Mouse (Mus musculus) thymus, adult 2 months (tissue): Measurements from ENCODE around the gene Tmem131l. TPM values are rescaled to one million over a fixed set of nuclear protein-coding genes. Genes with fewer than 3 reads are reported as not detected.

Source experiments
- DNase-seq: peaks from one replicate; pipeline ENCODE4 v3.0.0; 2021
- H3K27ac ChIP-seq: fragments of 200-500 bp; 2 replicates; pipeline ENCODE4 v1.5.1; 2012; ENCODE audit warnings: low read length, control low read depth; ENCODE audit not compliant: control insufficient read depth, insufficient read depth
- H3K27me3 ChIP-seq: fragments of 200-500 bp; 2 replicates; pipeline ENCODE4 v1.6.1; 2012; ENCODE audit warnings: mild to moderate bottlenecking, low read length, moderate library complexity, mixed read lengths; ENCODE audit not compliant: control insufficient read depth, insufficient read depth
- H3K36me3 ChIP-seq: fragments of 200-500 bp; 2 replicates; pipeline ENCODE4 v1.6.1; 2012; ENCODE audit warnings: mild to moderate bottlenecking, low read length, moderate library complexity; ENCODE audit not compliant: control insufficient read depth, insufficient read depth
- H3K4me1 ChIP-seq: fragments of 200-500 bp; replicated peaks from 2 replicates; pipeline ENCODE4 v1.6.1; 2012; ENCODE audit warnings: low read length; ENCODE audit not compliant: control insufficient read depth, insufficient read depth
- H3K4me3 ChIP-seq: fragments of 200-500 bp; 2 replicates; pipeline ENCODE4 v1.5.1; 2012; ENCODE audit warnings: mild to moderate bottlenecking, low read length, control low read depth, moderate library complexity; ENCODE audit not compliant: control insufficient read depth, insufficient read depth
- CTCF ChIP-seq: fragments of 200-500 bp; IDR thresholded peaks from 2 replicates; pipeline ENCODE4 v1.5.1; 2012; ENCODE audit warnings: mild to moderate bottlenecking, control low read depth, low read length, moderate library complexity, borderline replicate concordance; ENCODE audit not compliant: control insufficient read depth, poor library complexity, insufficient read depth; ENCODE audit errors: extremely low read depth
- POLR2A ChIP-seq: fragments of 200-500 bp; IDR thresholded peaks from 2 replicates; pipeline ENCODE4 v1.6.1; 2012; ENCODE audit warnings: mild to moderate bottlenecking, low read length, control low read depth, moderate library complexity; ENCODE audit not compliant: control insufficient read depth, poor library complexity, insufficient read depth; ENCODE audit errors: extremely low read depth
- WGBS: fragments of 180-500 bp; shearing (Covaris S2); methylation state at CpG from one replicate; pipeline ENCODE4 v1.1.7; 2018; 5-methylcytosine and 5-hydroxymethylcytosine counted together
- polyA plus RNA-seq: library from polyadenylated mRNA; depleted of rRNA; stranded (reverse); fragments of >200 nt; gene quantifications from 2 replicates; pipeline ENCODE4 v1.2.3, GENCODE M21; 2012

The Tmem131l gene
- polyA plus RNA-seq, 1 experiment, result 201 TPM

DNA sequence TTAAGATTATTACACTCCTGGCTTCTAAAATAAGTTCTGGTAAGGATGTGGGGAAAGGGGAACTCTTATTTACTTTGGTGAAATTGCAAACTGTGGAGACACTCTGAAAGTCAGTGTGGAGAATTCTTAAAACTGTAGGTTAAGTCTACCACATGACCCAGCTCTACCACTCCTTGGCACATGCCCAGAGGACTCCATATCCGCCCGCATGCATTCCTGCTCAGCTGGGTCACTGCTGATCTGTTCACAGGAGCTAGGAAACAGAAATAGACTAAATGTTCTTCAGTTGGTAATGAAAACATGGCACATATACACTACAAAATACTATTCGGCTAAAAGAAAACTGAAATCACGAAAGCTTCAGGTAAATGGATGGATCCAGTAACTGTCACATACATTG is 37.5 kb upstream of the Tmem131l start:
- Histone ChIP-seq H3K4me1 (no peaks in the 10 kb centered on the region), H3K27ac (no peak overlapping the region), H3K4me3 (no peak overlapping the region), H3K36me3 (no peaks in the 10 kb centered on the region), H3K27me3 (no peaks in the 10 kb centered on the region)
- WGBS, result 97% methylated on average over 4 of the region's 4 CpGs
- DNase-seq, result no peak
- TF ChIP-seq CTCF, result no peak
- TF ChIP-seq POLR2A, result no peak

DNA sequence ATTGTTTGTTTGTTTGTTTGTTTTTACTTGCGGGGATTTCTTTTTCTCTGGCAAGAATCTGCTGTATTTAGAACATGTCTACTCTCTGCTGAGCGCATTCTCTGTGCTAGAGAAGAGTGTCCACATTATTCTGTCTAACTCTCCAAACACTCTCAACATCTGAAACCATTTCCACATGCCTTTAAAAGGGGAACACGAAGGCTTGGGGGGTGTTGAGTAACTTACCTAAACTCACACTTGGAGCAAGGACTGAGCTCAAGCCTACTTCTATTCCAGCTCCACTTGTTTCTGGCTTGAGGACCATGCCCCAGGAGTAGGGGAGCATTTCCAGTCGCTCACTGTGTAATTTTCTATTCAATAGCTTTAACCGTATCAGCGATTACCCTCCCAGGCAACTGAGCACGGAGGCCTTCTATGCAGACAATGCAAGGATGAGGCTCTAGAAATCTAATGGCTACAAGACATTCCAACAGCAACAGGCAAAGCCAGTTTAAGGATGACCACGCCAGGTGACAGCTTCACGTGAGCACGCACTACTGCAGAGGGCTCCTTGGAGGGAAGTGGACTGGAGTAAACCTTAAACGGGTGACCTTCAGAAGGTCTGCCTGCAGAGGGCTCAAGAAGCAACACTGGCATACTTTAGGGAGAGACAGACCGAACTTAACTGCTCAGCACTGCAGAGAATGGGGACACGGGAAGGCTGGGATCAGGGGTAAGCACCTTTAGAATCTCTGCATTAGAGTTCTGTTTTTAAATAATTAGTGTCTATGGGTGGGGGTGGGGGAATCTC is 36.8 kb upstream of the Tmem131l start:
- no peaks in the 10 kb centered on the region for H3K4me1 ChIP-seq
- no peak overlapping the region for H3K4me3 ChIP-seq
- no peak for DNase-seq
- no peaks in the 10 kb centered on the region for H3K36me3 ChIP-seq
- TF ChIP-seq POLR2A, result no peak
- no peak for TF ChIP-seq CTCF
- 91% methylated on average over 13 of the region's 13 CpGs for WGBS
- no peaks in the 10 kb centered on the region for H3K27me3 ChIP-seq
- no peak overlapping the region for H3K27ac ChIP-seq

DNA sequence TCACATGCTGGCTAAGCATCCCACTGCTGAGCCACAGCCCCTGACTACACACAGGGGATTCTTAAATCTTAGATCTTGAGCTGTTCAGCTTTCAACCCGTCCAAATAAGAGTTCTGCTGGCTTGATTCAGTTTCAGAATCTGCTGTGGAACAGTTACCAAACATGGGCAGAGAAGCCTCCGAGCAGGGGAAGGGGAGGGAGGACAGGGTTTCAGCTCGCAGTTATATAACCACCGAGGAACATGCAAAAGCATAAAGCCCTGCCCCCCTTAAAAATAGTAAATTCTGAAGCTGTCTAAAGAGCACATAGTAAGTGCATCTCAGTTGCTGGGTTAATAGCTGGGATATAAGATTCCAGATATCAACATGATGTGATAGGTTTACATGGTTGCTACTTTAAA is 35.5 kb upstream of the Tmem131l start:
- TF ChIP-seq CTCF (no peak), POLR2A (no peak)
- WGBS, result 61% methylated on average over 4 of the region's 4 CpGs
- no peak overlapping the region for H3K27ac ChIP-seq

DNA sequence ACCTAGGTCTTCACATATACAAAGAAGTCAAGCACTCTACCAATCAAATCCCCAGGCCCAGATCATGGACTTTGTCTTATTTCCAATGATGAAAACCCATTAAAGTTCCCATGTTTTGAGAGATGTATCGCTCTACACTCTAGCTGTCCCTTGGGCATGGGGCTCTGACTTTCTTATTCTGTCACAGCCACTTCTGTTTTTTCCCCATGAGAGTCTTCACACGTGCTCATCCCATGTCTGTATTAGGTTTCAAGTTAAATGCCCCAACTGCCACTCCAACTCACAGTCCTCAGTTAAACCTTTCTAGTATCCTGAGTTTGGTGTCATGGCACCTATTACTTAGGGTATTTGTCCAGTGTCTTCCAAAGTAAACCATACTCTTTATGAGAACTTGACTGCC is 34.8 kb upstream of the Tmem131l start:
- Histone ChIP-seq H3K4me3 (no peak overlapping the region), H3K27me3 (no peaks in the 10 kb centered on the region), H3K27ac (no peak overlapping the region), H3K4me1 (peaks cover 1% of the 10 kb centered on the region), H3K36me3 (no peaks in the 10 kb centered on the region)
- WGBS, result 63% methylated on average over 2 of the region's 2 CpGs
- TF ChIP-seq POLR2A, result no peak
- TF ChIP-seq CTCF, result no peak
- no peak for DNase-seq

More for the DNA sequence above, 35.5 kb upstream of the Tmem131l start:
- no peak for DNase-seq
- no peak overlapping the region for H3K4me3 ChIP-seq
- no peaks in the 10 kb centered on the region for H3K4me1 ChIP-seq
- no peaks in the 10 kb centered on the region for H3K36me3 ChIP-seq
- no peaks in the 10 kb centered on the region for H3K27me3 ChIP-seq

DNA sequence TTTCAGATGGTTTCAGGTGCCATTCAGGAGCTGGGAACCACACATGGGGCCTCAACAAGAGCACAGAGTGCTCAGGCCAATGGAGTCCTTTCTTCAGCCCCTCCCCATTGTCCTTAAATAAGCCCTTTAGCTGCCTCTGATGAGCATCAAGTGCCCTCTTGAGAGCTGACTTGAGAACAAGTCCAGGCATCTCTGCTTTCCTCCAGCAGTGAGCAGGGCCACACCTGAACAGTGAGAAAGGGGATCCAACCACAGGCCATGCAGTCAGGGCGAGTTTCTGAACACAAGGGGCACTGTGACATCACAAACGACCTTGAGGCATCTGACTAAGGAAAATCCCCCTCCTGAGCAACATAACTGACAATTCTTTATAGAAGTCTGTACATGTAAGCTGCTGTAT is 31.7 kb upstream of the Tmem131l start:
- no peak for DNase-seq
- Histone ChIP-seq H3K36me3 (no peaks in the 10 kb centered on the region), H3K27me3 (no peaks in the 10 kb centered on the region), H3K4me3 (no peak overlapping the region), H3K27ac (no peak overlapping the region), H3K4me1 (peaks cover 9% of the 10 kb centered on the region)
- no peak for TF ChIP-seq POLR2A
- TF ChIP-seq CTCF, result no peak
- 10% methylated on average over 2 of the region's 2 CpGs for WGBS

DNA sequence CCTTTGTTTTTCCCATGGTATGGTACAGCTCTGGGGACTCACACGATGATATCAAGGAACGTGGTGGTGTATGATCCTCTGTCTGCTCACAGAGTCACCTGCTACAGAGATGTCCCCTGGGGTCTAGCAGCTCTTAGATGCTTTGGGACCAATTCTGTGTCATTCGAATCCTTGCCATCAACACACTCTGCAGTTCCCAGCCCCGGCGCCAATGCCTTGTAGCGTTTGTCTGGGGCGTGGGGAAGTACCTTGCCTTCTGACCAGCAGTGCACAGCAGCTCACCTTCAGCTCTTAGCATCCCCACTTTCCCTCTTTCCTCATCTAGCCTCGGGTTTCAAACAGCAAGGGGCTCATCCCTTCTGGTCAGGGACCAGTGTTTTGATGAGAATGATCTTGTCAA is 30.8 kb upstream of the Tmem131l start:
- no peak overlapping the region for H3K4me3 ChIP-seq
- no peak for DNase-seq
- 94% methylated on average over 8 of the region's 8 CpGs for whole genome bisulfite sequencing
- H3K27ac ChIP-seq, result no peak overlapping the region
- no peak for TF ChIP-seq CTCF
- no peak for TF ChIP-seq POLR2A
- no peaks in the 10 kb centered on the region for H3K36me3 ChIP-seq
- peaks cover 11% of the 10 kb centered on the region for H3K4me1 ChIP-seq
- H3K27me3 ChIP-seq, result no peaks in the 10 kb centered on the region

DNA sequence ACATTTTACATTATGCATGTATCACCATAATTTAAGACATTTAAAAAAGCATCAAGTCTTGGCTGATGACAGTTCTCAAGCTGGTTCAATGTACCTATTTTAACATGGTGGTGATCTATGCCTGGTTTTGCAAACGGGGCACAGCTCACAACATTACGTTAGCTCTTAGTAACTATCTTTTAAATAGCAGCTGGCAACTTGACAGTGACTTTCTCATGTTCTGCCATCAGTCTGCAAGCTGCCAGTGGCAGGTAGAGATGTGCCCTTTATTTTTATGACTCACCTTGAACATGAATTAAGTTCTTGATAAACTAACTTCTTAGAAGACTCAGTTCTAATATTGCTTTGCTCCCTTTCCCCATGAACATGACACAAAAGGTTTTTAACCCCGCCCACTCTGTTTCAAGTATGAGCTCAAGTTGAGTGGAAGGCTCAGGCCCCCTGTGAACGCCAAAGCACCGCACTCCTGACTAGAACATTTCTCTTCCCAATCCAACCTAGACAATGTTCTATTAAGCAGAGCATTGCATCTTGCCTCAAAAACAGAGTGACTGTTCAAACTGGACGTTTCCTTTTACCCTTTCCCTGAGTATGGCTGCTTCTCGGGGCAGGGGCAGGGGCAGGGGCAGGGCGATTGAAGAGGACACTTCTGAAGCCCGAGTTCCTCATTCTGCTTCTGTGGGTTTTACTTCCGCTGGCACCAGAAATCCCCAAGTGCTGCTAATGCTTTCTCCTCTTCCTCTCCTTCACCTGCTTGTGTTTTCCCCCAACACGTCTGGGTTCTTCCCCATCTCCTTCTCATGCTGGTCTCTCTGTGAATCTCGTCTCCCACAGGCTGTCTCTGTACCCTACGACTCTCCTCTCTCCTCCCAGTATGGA is 29.1 kb upstream of the Tmem131l start:
- H3K4me1 ChIP-seq, result peaks cover 14% of the 10 kb centered on the region
- H3K27ac ChIP-seq, result no peak overlapping the region
- no peak overlapping the region for H3K4me3 ChIP-seq
- WGBS, result 22% methylated on average over 13 of the region's 13 CpGs
- no peak for DNase-seq
- TF ChIP-seq CTCF (no peak), POLR2A (no peak)
- H3K36me3 ChIP-seq, result no peaks in the 10 kb centered on the region
- no peaks in the 10 kb centered on the region for H3K27me3 ChIP-seq
